Mouse (Mus musculus) adrenal gland, adult 18-20 months (tissue): ENCODE measurements around the gene Dynlt1a. TPM values are rescaled to one million over a fixed set of nuclear protein-coding genes. Genes with fewer than 3 reads are reported as not detected.
"Not testable (repeated sequence)": the region's sequence is repeated elsewhere in the genome, so short reads cannot be mapped to it uniquely, and the experiment has no call there.

ENCODE experiments used
- DNase-seq, 2 experiments: peaks; one replicate each; pipeline ENCODE4 v3.0.0; 2021 to 2022; ENCODE audit warnings: low spot score in 2 of 2
- long read RNA-seq, 2 experiments: library from polyadenylated mRNA; stranded (forward); transcript quantifications; one replicate each; pipeline ENCODE4 v2.0.0; 2021
- total RNA-seq, 2 experiments: library from RNA; stranded (reverse); gene quantifications; 1 replicate in 1 of 2; 2 replicates in 1 of 2; pipeline ENCODE4 v1.2.3; 2021

Dynlt1a gene
- total RNA-seq: 1 to 10 TPM; 2.8 to 3.2 TPM
- long read RNA-seq, experiment 1, partial matches to known transcripts: 0 of 1 reads
- long read RNA-seq, experiment 1, other reads (novel, unspliced or antisense): 1 of 1 reads
- long read RNA-seq, experiment 2, partial matches to known transcripts: 1 of 7 reads
- long read RNA-seq, experiment 2, other reads (novel, unspliced or antisense): 2 of 7 reads

GRCm38 (mm10) chr17:6317339-6317985 lies at the start of gene Dynlt1a:
Gene Dynlt1a, minus strand, starts transcription at chr17:6317500.
- DNase-seq: peak; percentile 100

GRCm38 (mm10) chr17:6355256-6355655 lies 38.0 kb upstream of the Dynlt1a start:
- DNase-seq: peak in 1 of 2 experiments; percentile 16

- not testable (repeated sequence) for DNase-seq
Measured at GRCm38 (mm10) chr17:6342606-6343294, 25.4 kb upstream of the Dynlt1a start.

- not testable (repeated sequence) for DNase-seq
Measured at GRCm38 (mm10) chr17:6328997-6329396, 11.7 kb upstream of the Dynlt1a start.

GRCm38 (mm10) chr17:6327554-6327953 lies 10.3 kb upstream of the Dynlt1a start:
- not testable (repeated sequence) for DNase-seq

- DNase-seq: not testable (repeated sequence)
Measured at GRCm38 (mm10) chr17:6325543-6325942, 8.2 kb upstream of the Dynlt1a start.

- not testable (repeated sequence) for DNase-seq
Measured at GRCm38 (mm10) chr17:6325021-6325420, 7.7 kb upstream of the Dynlt1a start.

GRCm38 (mm10) chr17:6321778-6322101 lies 4.4 kb upstream of the Dynlt1a start:
- not testable (repeated sequence) for DNase-seq

- not testable (repeated sequence) for DNase-seq
Measured at GRCm38 (mm10) chr17:6321081-6321777, 3.9 kb upstream of the Dynlt1a start.

- peak; percentile 59 to 60 for DNase-seq
Measured at GRCm38 (mm10) chr17:6316379-6317126, 747 bp downstream of the Dynlt1a start.

- DNase-seq: not testable (repeated sequence)
Measured at GRCm38 (mm10) chr17:6315706-6316105, 1.6 kb downstream of the Dynlt1a start.

GRCm38 (mm10) chr17:6314493-6314892 lies 2.8 kb downstream of the Dynlt1a start:
- not testable (repeated sequence) for DNase-seq

- DNase-seq: not testable (repeated sequence)
Measured at GRCm38 (mm10) chr17:6312755-6313154, 4.5 kb downstream of the Dynlt1a start.

- DNase-seq: not testable (repeated sequence)
Measured at GRCm38 (mm10) chr17:6311716-6312115, 5.6 kb downstream of the Dynlt1a start.

GRCm38 (mm10) chr17:6306503-6306902 lies 10.8 kb downstream of the Dynlt1a start:
- DNase-seq: not testable (repeated sequence)

- DNase-seq: not testable (repeated sequence)
Measured at GRCm38 (mm10) chr17:6305656-6306270, 11.5 kb downstream of the Dynlt1a start.

- DNase-seq: not testable (repeated sequence)
Measured at GRCm38 (mm10) chr17:6304891-6305290, 12.4 kb downstream of the Dynlt1a start.

- DNase-seq: not testable (repeated sequence)
Measured at GRCm38 (mm10) chr17:6300190-6300863, 17.0 kb downstream of the Dynlt1a start.

GRCm38 (mm10) chr17:6297060-6297795 lies 20.1 kb downstream of the Dynlt1a start:
- DNase-seq: not testable (repeated sequence)
